ENCODE assay signal across 10 mouse cellular contexts in genomic region chr1:84733799-84734198, GRCm38 (mm10). TPM values are rescaled to one million over a fixed set of nuclear protein-coding genes. Genes with fewer than 3 reads are reported as not detected.
DNase-seq lines count a peak whose midpoint lies in the region; ATAC-seq and TF ChIP-seq lines count a peak whose summit lies in the region.
"Had no signal": no experiment of that assay in that cellular context is flagged by ENCODE, and none has a peak within 500 bp of the region (broad histone marks: within the 10 kb centered on the region; RNA-seq: fewer than 3 reads in every experiment).

No protein-coding gene starts in this region.

- no peak overlapping the region for H3K4me3 ChIP-seq in heart, postnatal 0 days (ENCODE audit: low read depth, low read length)
- H3K4me3 ChIP-seq in heart, embryonic 11.5 days (ENCODE audit: low read depth, low read length), result no peak overlapping the region
- H3K4me3 ChIP-seq: lung, embryonic 15.5 days had no signal

- H3K9ac ChIP-seq in heart, postnatal 0 days (replicated peaks; ENCODE audit: low read depth, low read length), result no peak overlapping the region
- no peak overlapping the region for H3K9ac ChIP-seq in heart, embryonic 11.5 days (ENCODE audit: low read depth, low read length)
- H3K9ac ChIP-seq: lung, embryonic 15.5 days had no signal

- TF ChIP-seq CTCF in heart, postnatal 0 days (IDR thresholded peaks at IDR 0.05; ENCODE audit: low read depth), result peak; percentile 65

- DNase-seq in heart, postnatal 0 days (ENCODE audit: low spot score), result peak; percentile 9
- DNase-seq in heart, postnatal 36 days, result no peak
- DNase-seq in A20 (ENCODE audit: low read depth, low spot score) (peak; percentile 42), MEL-GATA-1-ER (ENCODE audit: extremely low read depth, low read depth) (peak; percentile 6)
- peak; percentile 14 for DNase-seq in fibroblast of lung, adult 2 months (ENCODE audit: low read depth)
- DNase-seq in thymus, postnatal 36 days, result no peak
- DNase-seq in kidney, adult 18-20 months, result no peak
- DNase-seq: heart, postnatal 14 days had no signal

- no peaks in the 10 kb centered on the region for H3K4me1 ChIP-seq in heart, postnatal 0 days (ENCODE audit: control insufficient read depth, insufficient read depth)
- no peaks in the 10 kb centered on the region for H3K4me1 ChIP-seq in heart, embryonic 11.5 days (ENCODE audit: control insufficient read depth, insufficient read depth, low read length)
- H3K4me1 ChIP-seq: lung, embryonic 15.5 days had no signal

- ATAC-seq in heart, postnatal 0 days (ENCODE audit: insufficient read depth, low read depth), result no peak
- no peak for ATAC-seq in heart, embryonic 11.5 days (replicated peaks; ENCODE audit: insufficient number of reproducible peaks, low FRiP score, low TSS enrichment)

- no peaks in the 10 kb centered on the region for H3K9me3 ChIP-seq in heart, postnatal 0 days (replicated peaks; ENCODE audit: control insufficient read depth, low read length)
- no peaks in the 10 kb centered on the region for H3K9me3 ChIP-seq in heart, embryonic 11.5 days (replicated peaks; ENCODE audit: control insufficient read depth, low read length)
- H3K9me3 ChIP-seq: lung, embryonic 15.5 days had no signal

- no peak overlapping the region for H3K4me2 ChIP-seq in heart, postnatal 0 days (ENCODE audit: low read depth, low read length)
- no peak overlapping the region for H3K4me2 ChIP-seq in heart, embryonic 11.5 days
- H3K4me2 ChIP-seq: lung, embryonic 15.5 days had no signal

- 66% methylated on average over 3 of the region's 3 CpGs for WGBS in heart, postnatal 0 days
- 60% methylated on average over 3 of the region's 3 CpGs for WGBS in heart, embryonic 11.5 days (ENCODE audit: insufficient replicate concordance)

- H3K27ac ChIP-seq in heart, postnatal 0 days (ENCODE audit: low read depth), result no peak overlapping the region
- H3K27ac ChIP-seq in heart, embryonic 11.5 days (ENCODE audit: low read depth, low read length), result no peak overlapping the region
- H3K27ac ChIP-seq: lung, embryonic 15.5 days had no signal

- no peak for TF ChIP-seq EP300 in heart, postnatal 0 days (IDR thresholded peaks at IDR 0.05; ENCODE audit: low read depth)

- no peaks in the 10 kb centered on the region for H3K27me3 ChIP-seq in heart, postnatal 0 days (ENCODE audit: control insufficient read depth, insufficient read depth, low read length)
- H3K27me3 ChIP-seq in heart, embryonic 11.5 days (ENCODE audit: control insufficient read depth, insufficient read depth, low read length), result no peaks in the 10 kb centered on the region
- H3K27me3 ChIP-seq: lung, embryonic 15.5 days had no signal

- intact Hi-C loops in heart, postnatal 36 days (cut with DNase I), result loop anchor here (2.0 to 5.0 kb wide), 2 partner anchors 104 to 151 kb away; partner anchors contain the start of gene Fbxo36

- peaks cover 68% of the 10 kb centered on the region for H3K36me3 ChIP-seq in heart, postnatal 0 days (replicated peaks; ENCODE audit: control insufficient read depth, insufficient read depth, low read length)
- peaks cover 13% of the 10 kb centered on the region for H3K36me3 ChIP-seq in heart, embryonic 11.5 days (ENCODE audit: control insufficient read depth, insufficient read depth, low read length)

RNA-seq across cellular contexts. Expression of gene Dner, which starts 37.8 kb away (rescaled TPM):
- 0.76 and 1.7 TPM in 2 replicates for total RNA-seq in heart, postnatal 0 days (2014; rRNA removed; ENCODE audit: low replicate concordance)
- polyA plus RNA-seq in heart, postnatal 0 days (2015; fragmentation: Nextera tagmentation; extraction: Ambion mirVana), result 0.19 and 0.23 TPM in 2 replicates
- total RNA-seq in heart, postnatal 36 days (2021), result under 1 TPM in 1 of 2 experiments, not detected in 1; 0.08 TPM
- polyA plus RNA-seq in heart, embryonic 11.5 days (2014; fragmentation: Nextera tagmentation; extraction: Ambion mirVana), result 0.75 and 0.99 TPM in 2 replicates

Comparison
In these comparisons a context has a peak if more than half of its experiments do, and no peak if none do; other contexts are left out.
1. DNase-seq: peak in heart, postnatal 0 days (single experiment), A20 (single experiment), MEL-GATA-1-ER (single experiment) and fibroblast of lung, adult 2 months (single experiment); none in heart, postnatal 36 days (0 of 2), thymus, postnatal 36 days (0 of 2) and kidney, adult 18-20 months (single experiment).